Mouse (Mus musculus) testis, adult 2 months (tissue): Measurements from ENCODE around the gene Crispld2.

Experiments
- CTCF ChIP-seq: fragments of 200-500 bp; IDR thresholded peaks from 2 replicates; pipeline ENCODE4 v1.5.1; 2012; ENCODE audit warnings: low read depth, mild to moderate bottlenecking, inconsistent platforms, low read length, moderate library complexity; ENCODE audit not compliant: control insufficient read depth, insufficient read depth, insufficient replicate concordance
- POLR2A ChIP-seq: fragments of 200-500 bp; IDR thresholded peaks from 2 replicates; pipeline ENCODE4 v1.6.1; 2012; ENCODE audit warnings: low read depth, mild to moderate bottlenecking, inconsistent platforms, low read length, moderate library complexity; ENCODE audit not compliant: control insufficient read depth

DNA sequence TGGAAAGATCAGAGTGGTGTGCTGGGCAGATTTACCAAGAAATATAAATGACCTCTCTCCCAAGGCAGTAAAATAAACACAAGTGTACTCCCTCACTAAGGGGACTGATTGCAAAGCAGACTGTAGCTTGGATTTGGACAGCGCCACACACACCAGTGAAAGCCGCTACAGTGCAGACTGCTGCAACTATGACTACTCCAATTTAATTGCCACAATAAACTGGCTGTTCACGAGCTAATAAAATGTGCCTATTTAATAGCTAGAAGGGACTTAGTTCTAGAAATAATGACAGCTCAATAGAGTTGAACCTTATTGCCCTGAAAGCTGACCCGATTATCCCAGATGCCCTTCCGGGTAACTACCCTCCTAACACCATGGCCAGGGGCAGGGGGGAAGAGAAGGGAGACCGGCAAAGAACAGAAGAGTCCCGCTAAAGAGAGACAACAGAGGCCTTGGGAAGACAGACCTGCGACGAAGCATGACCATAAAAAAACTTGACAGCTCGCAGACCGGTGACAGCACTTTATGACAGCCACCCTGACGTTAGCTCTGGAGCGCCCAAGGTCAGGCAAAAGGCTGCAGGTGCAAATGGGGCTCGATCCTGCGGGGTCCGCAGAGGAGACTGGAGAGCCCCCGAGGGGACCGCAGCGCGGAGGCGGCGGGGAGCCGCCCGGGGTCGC is 108.3 kb downstream of the Crispld2 start:
- TF ChIP-seq POLR2A (no peak), CTCF (no peak)
